In the genomic region with DNA sequence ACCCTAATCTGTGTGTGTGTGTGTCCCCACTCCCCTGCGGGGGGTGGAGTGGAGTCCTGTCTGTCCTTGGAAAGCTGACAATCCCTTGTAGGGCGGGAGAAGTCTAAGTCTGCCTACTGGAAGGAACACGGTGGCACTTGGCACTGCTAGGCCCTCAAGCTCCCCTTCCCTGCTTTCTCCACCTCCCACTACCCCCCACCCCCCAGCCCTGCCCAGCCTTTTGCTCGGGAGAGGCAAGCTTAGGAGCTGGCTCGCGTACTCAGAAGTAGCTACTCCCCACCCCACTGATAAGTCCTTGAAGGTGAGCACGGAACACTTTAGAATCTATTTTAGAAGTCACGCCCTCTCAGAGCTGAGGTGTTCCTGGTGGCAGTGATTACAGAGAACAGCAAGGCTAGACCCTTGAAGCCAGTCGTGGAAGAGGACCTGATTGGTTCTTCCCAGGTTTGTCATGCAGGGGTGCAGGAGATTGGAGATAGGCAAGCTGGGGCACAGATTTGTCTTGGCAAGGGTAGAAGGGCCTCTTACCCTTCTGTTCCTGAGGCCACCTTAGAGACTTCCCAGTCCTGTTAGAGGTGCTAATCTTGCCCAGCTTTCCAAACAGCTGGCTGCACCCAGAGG, we compare ENCODE assay signal across 8 mouse cellular contexts. TPM values are rescaled to one million over a fixed set of nuclear protein-coding genes. Genes with fewer than 3 reads are reported as not detected.
DNase-seq lines count a peak whose midpoint lies in the region; ATAC-seq lines count a peak whose summit lies in the region.

No protein-coding gene starts in this region.

- H3K4me3 ChIP-seq in heart, embryonic 11.5 days (ENCODE audit: low read depth, low read length) = peak overlapping the region; percentile 78
- peak overlapping the region; percentile 83 for H3K4me3 ChIP-seq in brown adipose tissue, adult 24 weeks (ENCODE audit: insufficient read depth, low read depth, low read length)
- peak overlapping the region; percentile 64 for H3K4me3 ChIP-seq in hindbrain, embryonic 13.5 days

- ATAC-seq in heart, embryonic 11.5 days (replicated peaks; ENCODE audit: insufficient number of reproducible peaks, low FRiP score, low TSS enrichment) = peak; percentile 24; the same call in 1 of the 2 replicates
- ATAC-seq in hindbrain, embryonic 13.5 days (ENCODE audit: low FRiP score) = peak; percentile 54
- no peak for ATAC-seq in CD4-positive, CD25-positive, alpha-beta regulatory T cell, adult 4 months

- H3K36me3 ChIP-seq in heart, embryonic 11.5 days (ENCODE audit: control insufficient read depth, insufficient read depth, low read length) = no peaks in the 10 kb centered on the region
- peaks cover 7% of the 10 kb centered on the region; the same call in 1 of the 2 replicates for H3K36me3 ChIP-seq in hindbrain, embryonic 13.5 days

- H3K27ac ChIP-seq in heart, embryonic 11.5 days (ENCODE audit: low read depth, low read length) = peak overlapping the region; percentile 75
- peak overlapping the region; percentile 51; the same call in 1 of the 2 replicates for H3K27ac ChIP-seq in brown adipose tissue, adult 24 weeks (replicated peaks; ENCODE audit: low read depth, low read length)
- peak overlapping the region; percentile 95 for H3K27ac ChIP-seq in hindbrain, embryonic 13.5 days

- intact Hi-C loops in heart, postnatal 25 days (cut with DNase I) = loop anchor here (2.0 to 5.0 kb wide), 2 partner anchors 130 to 203 kb away; no protein-coding TSS in a partner anchor

- H3K9ac ChIP-seq in heart, embryonic 11.5 days (ENCODE audit: low read depth, low read length) = peak overlapping the region; percentile 83
- peak overlapping the region; percentile 90 for H3K9ac ChIP-seq in hindbrain, embryonic 13.5 days

- H3K9me3 ChIP-seq in heart, embryonic 11.5 days (replicated peaks; ENCODE audit: control insufficient read depth, low read length) = no peaks in the 10 kb centered on the region
- H3K9me3 ChIP-seq in hindbrain, embryonic 13.5 days = no peaks in the 10 kb centered on the region

- 5% methylated on average over 9 of the region's 9 CpGs for WGBS in heart, embryonic 11.5 days (ENCODE audit: insufficient replicate concordance)
- 15% methylated on average over 9 of the region's 9 CpGs for WGBS in hindbrain, embryonic 13.5 days

- no peak for DNase-seq in heart, postnatal 25 days (ENCODE audit: low spot score)
- DNase-seq in lung, postnatal 36 days = peak; percentile 74
- no peak for DNase-seq in frontal cortex, postnatal 25 days (ENCODE audit: low spot score in 2 of 2)
- DNase-seq in embryo, embryonic 10 days (ENCODE audit: low spot score) = no peak

- peaks cover 13% of the 10 kb centered on the region; the same call in 1 of the 2 replicates for H3K27me3 ChIP-seq in heart, embryonic 11.5 days (ENCODE audit: control insufficient read depth, insufficient read depth, low read length)
- peaks cover 33% of the 10 kb centered on the region for H3K27me3 ChIP-seq in hindbrain, embryonic 13.5 days

- peak overlapping the region; percentile 94 for H3K4me2 ChIP-seq in heart, embryonic 11.5 days
- peak overlapping the region; percentile 83 for H3K4me2 ChIP-seq in hindbrain, embryonic 13.5 days

- peaks cover 15% of the 10 kb centered on the region for H3K4me1 ChIP-seq in heart, embryonic 11.5 days (ENCODE audit: control insufficient read depth, insufficient read depth, low read length)
- peaks cover 18% of the 10 kb centered on the region for H3K4me1 ChIP-seq in brown adipose tissue, adult 24 weeks (ENCODE audit: control insufficient read depth, insufficient read depth, insufficient read length, low read length)
- peaks cover 22% of the 10 kb centered on the region for H3K4me1 ChIP-seq in hindbrain, embryonic 13.5 days (replicated peaks)

RNA-seq across cellular contexts. Expression of a gene that starts 10.4 kb away (rescaled TPM):
- 27.5 and 33.1 TPM in 2 replicates for polyA plus RNA-seq in heart, embryonic 11.5 days (2014; fragmentation: Nextera tagmentation; extraction: Ambion mirVana)
- 100 to 1,000 TPM; 208 to 227 TPM for total RNA-seq in heart, postnatal 25 days (2021)
- polyA plus RNA-seq in brown adipose tissue, adult 24 weeks (2012; ENCODE audit: insufficient read depth, insufficient read length, missing spikeins) = 126 and 174 TPM in 2 replicates
- polyA plus RNA-seq in hindbrain, embryonic 13.5 days (2015; fragmentation: Nextera tagmentation; extraction: Ambion mirVana) = 14.3 and 16.8 TPM in 2 replicates
- 10 to 100 TPM in 1 of 2 experiments, 1 to 10 TPM in 1; 7.8 to 12.2 TPM for polyA plus RNA-seq in CD4-positive, CD25-positive, alpha-beta regulatory T cell, adult 4 months (2017; shearing (Covaris generic))

RNA-seq across cellular contexts. Expression of a gene that starts 19.5 kb away (rescaled TPM):
- 2.8 and 3.5 TPM in 2 replicates for polyA plus RNA-seq in heart, embryonic 11.5 days (2014; fragmentation: Nextera tagmentation; extraction: Ambion mirVana)
- under 1 TPM; 0.47 to 0.59 TPM for total RNA-seq in heart, postnatal 25 days (2021)
- polyA plus RNA-seq in brown adipose tissue, adult 24 weeks (2012; ENCODE audit: insufficient read depth, insufficient read length, missing spikeins) = not detected in 2 replicates
- polyA plus RNA-seq in hindbrain, embryonic 13.5 days (2015; fragmentation: Nextera tagmentation; extraction: Ambion mirVana) = 2.0 and 2.1 TPM in 2 replicates
- polyA plus RNA-seq in CD4-positive, CD25-positive, alpha-beta regulatory T cell, adult 4 months (2017; shearing (Covaris generic)) = not detected

RNA-seq across cellular contexts. Expression of a gene that starts 28.2 kb away (rescaled TPM):
- polyA plus RNA-seq in heart, embryonic 11.5 days (2014; fragmentation: Nextera tagmentation; extraction: Ambion mirVana) = 6.6 TPM in 2 replicates
- 10 to 100 TPM; 85.8 to 86.8 TPM for total RNA-seq in heart, postnatal 25 days (2021)
- 2.2 and 4.5 TPM in 2 replicates for polyA plus RNA-seq in brown adipose tissue, adult 24 weeks (2012; ENCODE audit: insufficient read depth, insufficient read length, missing spikeins)
- 10.4 and 10.6 TPM in 2 replicates for polyA plus RNA-seq in hindbrain, embryonic 13.5 days (2015; fragmentation: Nextera tagmentation; extraction: Ambion mirVana)
- 1 to 10 TPM; 1.3 to 1.9 TPM for polyA plus RNA-seq in CD4-positive, CD25-positive, alpha-beta regulatory T cell, adult 4 months (2017; shearing (Covaris generic))
